Mouse (Mus musculus): ENCODE measurements around the gene Nup107. TPM values are rescaled to one million over a fixed set of nuclear protein-coding genes. Genes with fewer than 3 reads are reported as not detected.

Nup107 gene
- polyA plus RNA-seq, 1 experiment from 2014 or later = 82.8 TPM

DNA sequence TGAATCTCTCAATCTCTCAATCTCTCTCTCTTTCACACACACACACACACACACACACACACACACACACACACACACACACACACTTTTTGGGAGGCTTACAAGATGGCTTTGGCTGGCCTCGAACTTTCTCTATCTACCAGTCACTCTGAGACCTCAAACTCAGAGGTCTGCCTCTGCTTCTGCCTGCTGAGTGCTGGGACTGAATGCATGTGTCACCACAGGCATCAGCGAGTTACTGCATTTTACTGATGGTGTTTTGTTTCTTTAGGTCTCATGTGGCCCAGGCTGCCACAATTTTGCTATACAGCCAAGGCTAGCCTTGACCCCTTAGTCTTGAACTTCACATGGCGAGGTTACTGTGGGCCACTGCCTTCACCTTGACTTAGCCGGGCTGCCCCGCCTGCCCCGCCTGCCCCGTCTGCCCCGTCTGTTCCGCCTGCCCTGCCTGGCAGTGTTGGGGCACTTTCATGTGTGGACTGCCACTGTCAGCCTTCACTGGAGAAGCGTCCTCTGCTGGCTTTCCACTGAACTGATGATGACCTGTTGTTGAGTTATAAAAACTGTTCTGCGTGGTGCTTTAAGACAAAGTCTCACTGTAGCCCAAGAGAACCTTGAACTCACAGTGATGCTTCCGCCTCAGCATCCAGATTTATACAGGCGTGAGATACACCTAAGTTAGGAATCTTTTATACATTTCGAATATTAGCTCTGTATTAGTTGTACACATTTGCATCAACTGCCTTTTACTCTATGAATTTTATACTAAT is 9.8 kb downstream of the Nup107 start:
- no peak overlapping the region for H3K9ac ChIP-seq (ENCODE audit: low read depth, low read length)
- no peak overlapping the region for H3K4me2 ChIP-seq (replicated peaks; ENCODE audit: low read depth, low read length)
- WGBS = 93% methylated on average over 14 of the region's 14 CpGs
- peaks cover 16% of the 10 kb centered on the region for H3K36me3 ChIP-seq (ENCODE audit: control insufficient read depth, insufficient read depth, low read length)
- H3K4me3 ChIP-seq (ENCODE audit: low read depth, low read length) = no peak overlapping the region
- ATAC-seq (ENCODE audit: low FRiP score) = no peak
- no peaks in the 10 kb centered on the region for H3K27me3 ChIP-seq (ENCODE audit: control insufficient read depth, insufficient read depth, low read length)
- H3K4me1 ChIP-seq (replicated peaks; ENCODE audit: control insufficient read depth, insufficient read depth, low read length) = no peaks in the 10 kb centered on the region
- no peak for DNase-seq (ENCODE audit: low spot score)
- H3K27ac ChIP-seq (ENCODE audit: low read depth, low read length) = no peak overlapping the region
- no peaks in the 10 kb centered on the region for H3K9me3 ChIP-seq (ENCODE audit: control insufficient read depth, low read length)

DNA sequence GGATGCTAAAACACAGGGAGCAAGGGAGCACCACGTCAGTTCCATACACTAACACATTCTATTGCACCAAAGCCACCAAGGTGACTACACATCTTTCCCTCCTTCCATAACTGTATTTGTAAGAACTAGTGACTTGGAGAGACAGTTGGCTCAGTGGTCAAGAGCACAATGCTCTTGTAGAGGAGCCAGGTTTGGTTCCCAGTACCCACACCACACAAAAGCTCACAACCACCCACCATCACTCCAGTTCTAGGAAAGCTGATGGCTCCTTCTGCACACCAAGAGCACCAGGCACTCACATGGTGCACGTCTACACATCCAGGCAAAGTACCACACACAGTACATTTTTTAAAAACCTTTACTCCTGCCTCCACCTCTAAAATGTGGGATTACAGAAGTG is 10.4 kb downstream of the Nup107 start:
- WGBS = 91% methylated on average over 2 of the region's 2 CpGs
- no peaks in the 10 kb centered on the region for H3K9me3 ChIP-seq (ENCODE audit: control insufficient read depth, low read length)
- no peak overlapping the region for H3K9ac ChIP-seq (ENCODE audit: low read depth, low read length)
- DNase-seq (ENCODE audit: low spot score) = no peak
- H3K27ac ChIP-seq (ENCODE audit: low read depth, low read length) = no peak overlapping the region
- H3K4me3 ChIP-seq (ENCODE audit: low read depth, low read length) = no peak overlapping the region
- no peaks in the 10 kb centered on the region for H3K4me1 ChIP-seq (replicated peaks; ENCODE audit: control insufficient read depth, insufficient read depth, low read length)
- H3K4me2 ChIP-seq (replicated peaks; ENCODE audit: low read depth, low read length) = no peak overlapping the region
- ATAC-seq (ENCODE audit: low FRiP score) = no peak
- no peaks in the 10 kb centered on the region for H3K27me3 ChIP-seq (ENCODE audit: control insufficient read depth, insufficient read depth, low read length)
- H3K36me3 ChIP-seq (ENCODE audit: control insufficient read depth, insufficient read depth, low read length) = peaks cover 18% of the 10 kb centered on the region

DNA sequence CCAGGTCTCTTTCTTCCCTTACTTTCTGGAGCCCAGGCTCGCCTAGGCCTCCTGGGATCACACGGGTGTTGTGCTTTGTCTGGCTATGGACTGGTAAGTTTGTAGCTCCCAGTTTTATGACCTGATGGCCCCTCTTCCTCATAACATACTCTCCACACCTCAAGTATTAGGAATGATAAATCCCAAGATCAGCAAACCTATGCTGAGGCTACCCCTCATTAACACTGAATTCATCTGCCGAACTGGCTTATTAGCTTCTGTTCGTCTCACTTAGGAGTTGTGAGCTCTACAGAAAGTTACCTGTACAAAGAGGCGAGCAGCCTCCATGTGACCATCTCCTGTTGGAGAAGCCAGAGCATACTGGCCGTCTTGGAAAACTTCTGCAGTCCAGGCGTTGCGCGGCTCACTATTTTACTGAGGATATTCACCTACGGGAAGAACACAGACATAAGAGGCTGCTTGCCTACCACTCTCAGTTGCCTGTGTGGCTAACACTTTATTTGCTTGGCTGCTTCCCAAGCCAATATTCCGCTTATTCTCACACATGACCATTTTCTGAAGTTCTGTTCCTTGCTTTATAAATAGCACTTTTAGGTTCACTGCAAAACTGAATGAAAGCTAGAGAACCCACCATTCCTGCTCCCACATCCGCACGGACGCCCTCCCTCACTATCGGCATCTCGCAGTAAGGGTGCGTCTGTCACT is 11.3 kb downstream of the Nup107 start:
- no peak overlapping the region for H3K9ac ChIP-seq (ENCODE audit: low read depth, low read length)
- H3K9me3 ChIP-seq (ENCODE audit: control insufficient read depth, low read length) = no peaks in the 10 kb centered on the region
- H3K4me3 ChIP-seq (ENCODE audit: low read depth, low read length) = no peak overlapping the region
- DNase-seq (ENCODE audit: low spot score) = no peak
- H3K27me3 ChIP-seq (ENCODE audit: control insufficient read depth, insufficient read depth, low read length) = no peaks in the 10 kb centered on the region
- WGBS = 97% methylated on average over 17 of the region's 17 CpGs
- no peaks in the 10 kb centered on the region for H3K4me1 ChIP-seq (replicated peaks; ENCODE audit: control insufficient read depth, insufficient read depth, low read length)
- no peak overlapping the region for H3K27ac ChIP-seq (ENCODE audit: low read depth, low read length)
- H3K36me3 ChIP-seq (ENCODE audit: control insufficient read depth, insufficient read depth, low read length) = peaks cover 14% of the 10 kb centered on the region
- no peak overlapping the region for H3K4me2 ChIP-seq (replicated peaks; ENCODE audit: low read depth, low read length)
- ATAC-seq (ENCODE audit: low FRiP score) = no peak

DNA sequence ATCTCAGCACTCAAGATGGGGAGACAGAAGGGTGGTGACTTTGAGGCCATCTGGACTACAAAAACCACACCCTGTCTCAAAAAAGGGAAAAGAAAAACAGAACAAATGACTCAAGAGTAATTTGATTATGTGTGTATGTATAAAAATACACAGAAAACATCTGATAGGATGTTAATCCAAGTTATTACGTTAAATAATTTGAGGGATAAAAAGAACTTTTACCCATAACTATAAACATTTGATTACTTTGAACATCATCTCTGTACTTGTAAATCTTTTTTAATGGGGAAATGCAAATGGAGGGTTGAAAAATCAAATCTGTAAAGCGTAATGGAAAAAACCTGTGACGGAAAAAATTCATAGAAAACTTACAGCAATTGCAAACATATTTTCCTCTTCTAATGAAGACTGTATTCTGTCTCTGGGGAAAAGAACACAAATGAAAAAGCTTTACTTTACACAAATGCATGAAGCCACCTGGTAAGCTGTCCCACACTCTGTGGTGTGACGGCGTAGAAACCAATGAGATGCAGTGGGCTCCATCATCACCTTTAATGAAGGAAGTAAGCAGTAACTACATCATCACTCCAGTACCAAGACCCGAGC is 12.1 kb downstream of the Nup107 start:
- ATAC-seq (ENCODE audit: low FRiP score) = no peak
- H3K4me2 ChIP-seq (replicated peaks; ENCODE audit: low read depth, low read length) = no peak overlapping the region
- H3K27me3 ChIP-seq (ENCODE audit: control insufficient read depth, insufficient read depth, low read length) = no peaks in the 10 kb centered on the region
- WGBS = 97% methylated on average over 6 of the region's 6 CpGs
- no peak overlapping the region for H3K9ac ChIP-seq (ENCODE audit: low read depth, low read length)
- no peaks in the 10 kb centered on the region for H3K9me3 ChIP-seq (ENCODE audit: control insufficient read depth, low read length)
- H3K4me3 ChIP-seq (ENCODE audit: low read depth, low read length) = no peak overlapping the region
- peaks cover 8% of the 10 kb centered on the region; the same call in 1 of the 2 replicates for H3K36me3 ChIP-seq (ENCODE audit: control insufficient read depth, insufficient read depth, low read length)
- no peak overlapping the region for H3K27ac ChIP-seq (ENCODE audit: low read depth, low read length)
- no peak for DNase-seq (ENCODE audit: low spot score)
- no peaks in the 10 kb centered on the region for H3K4me1 ChIP-seq (replicated peaks; ENCODE audit: control insufficient read depth, insufficient read depth, low read length)

DNA sequence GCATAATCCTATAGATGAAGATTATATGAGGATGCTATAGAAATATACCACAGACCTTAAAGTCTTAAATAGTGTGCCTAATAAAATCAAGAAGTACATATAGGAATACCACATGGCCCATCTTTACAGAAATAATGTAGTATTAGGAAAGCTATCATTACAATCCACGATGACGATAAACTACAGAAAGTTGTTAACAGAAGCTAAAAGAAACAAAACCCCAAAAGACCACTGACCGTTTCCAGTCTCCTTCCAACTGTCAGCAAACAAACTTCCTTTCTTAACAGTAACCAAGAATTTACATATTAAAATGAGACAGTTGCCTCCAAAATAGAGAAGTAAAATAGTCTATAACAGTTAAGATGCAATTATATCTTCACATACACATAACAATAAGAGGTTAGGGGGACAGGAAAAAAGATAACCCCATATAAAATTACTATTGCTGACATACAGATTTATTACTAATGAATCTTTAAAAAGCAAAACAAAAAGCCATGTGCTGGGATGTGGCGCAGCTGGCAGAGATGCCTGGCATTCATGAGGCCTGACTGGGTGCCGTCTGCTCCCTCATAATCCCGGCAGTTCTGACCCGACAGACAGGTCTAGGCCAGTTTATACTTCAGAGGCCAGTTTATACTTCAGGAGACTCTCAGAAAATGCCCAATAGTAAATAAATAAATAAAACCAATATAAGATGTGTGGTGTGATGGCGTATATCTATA is 12.8 kb downstream of the Nup107 start:
- DNase-seq (ENCODE audit: low spot score) (no peak), ATAC-seq (ENCODE audit: low FRiP score) (no peak)
- H3K36me3 ChIP-seq (ENCODE audit: control insufficient read depth, insufficient read depth, low read length) = peaks cover 11% of the 10 kb centered on the region; the same call in 1 of the 2 replicates
- no peaks in the 10 kb centered on the region for H3K4me1 ChIP-seq (replicated peaks; ENCODE audit: control insufficient read depth, insufficient read depth, low read length)
- H3K9me3 ChIP-seq (ENCODE audit: control insufficient read depth, low read length) = no peaks in the 10 kb centered on the region
- no peak overlapping the region for H3K4me2 ChIP-seq (replicated peaks; ENCODE audit: low read depth, low read length)
- no peak overlapping the region for H3K4me3 ChIP-seq (ENCODE audit: low read depth, low read length)
- no peaks in the 10 kb centered on the region for H3K27me3 ChIP-seq (ENCODE audit: control insufficient read depth, insufficient read depth, low read length)
- no peak overlapping the region for H3K9ac ChIP-seq (ENCODE audit: low read depth, low read length)
- 92% methylated on average over 8 of the region's 8 CpGs for WGBS
- no peak overlapping the region for H3K27ac ChIP-seq (ENCODE audit: low read depth, low read length)

DNA sequence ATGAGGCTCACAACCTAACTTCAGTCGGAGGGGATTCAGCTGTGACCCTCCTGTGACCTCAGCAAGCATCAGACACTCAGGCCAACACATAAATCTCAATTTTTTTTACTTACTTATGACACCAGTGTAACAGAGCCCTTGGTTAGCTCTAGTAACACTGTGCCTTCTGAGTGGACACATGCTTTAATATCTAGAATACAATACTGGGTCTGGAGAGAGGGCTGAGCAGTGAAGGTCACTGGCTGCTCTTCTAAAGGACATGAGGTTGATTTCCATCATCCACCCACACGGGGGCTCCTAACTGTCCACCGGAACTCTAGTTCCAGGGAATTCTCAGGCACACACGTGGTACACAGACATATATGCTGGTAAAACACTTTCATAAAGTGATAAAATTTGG is 13.6 kb downstream of the Nup107 start:
- no peaks in the 10 kb centered on the region for H3K9me3 ChIP-seq (ENCODE audit: control insufficient read depth, low read length)
- peaks cover 14% of the 10 kb centered on the region; the same call in 1 of the 2 replicates for H3K36me3 ChIP-seq (ENCODE audit: control insufficient read depth, insufficient read depth, low read length)
- no peak for ATAC-seq (ENCODE audit: low FRiP score)

DNA sequence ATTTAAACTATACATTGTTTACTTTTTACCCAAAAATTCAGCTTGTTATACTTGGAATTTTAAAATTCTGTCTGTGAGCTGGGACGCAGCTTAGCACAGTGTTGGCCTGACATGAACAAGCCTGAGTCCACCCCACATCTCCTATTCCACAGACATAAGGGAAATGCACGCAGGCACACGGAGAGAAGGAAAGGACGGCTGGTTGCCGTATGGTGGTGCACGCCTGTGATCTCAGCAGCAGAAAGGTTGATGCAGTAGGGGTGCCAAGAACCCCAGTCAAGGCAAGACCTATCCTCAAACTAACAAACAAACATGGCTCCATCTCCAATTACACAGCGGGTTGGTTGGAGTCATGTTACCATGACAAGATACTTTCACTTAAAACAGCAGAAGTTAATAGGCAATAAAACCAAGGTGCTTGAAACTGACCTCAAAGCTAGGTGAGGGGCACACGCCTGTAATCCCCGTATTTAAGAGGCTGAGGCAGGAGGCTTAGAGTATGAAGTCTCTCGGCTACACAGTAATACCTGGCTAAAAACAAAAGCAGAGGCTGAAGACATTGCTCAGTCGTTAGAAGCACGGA is 14.1 kb downstream of the Nup107 start:
- peaks cover 12% of the 10 kb centered on the region; the same call in 1 of the 2 replicates for H3K36me3 ChIP-seq (ENCODE audit: control insufficient read depth, insufficient read depth, low read length)
- H3K27ac ChIP-seq (ENCODE audit: low read depth, low read length) = no peak overlapping the region

More for the DNA sequence above, 13.6 kb downstream of the Nup107 start:
- Histone ChIP-seq H3K27me3 (ENCODE audit: control insufficient read depth, insufficient read depth, low read length) (no peaks in the 10 kb centered on the region), H3K4me2 (replicated peaks; ENCODE audit: low read depth, low read length) (no peak overlapping the region), H3K4me1 (replicated peaks; ENCODE audit: control insufficient read depth, insufficient read depth, low read length) (no peaks in the 10 kb centered on the region), H3K27ac (ENCODE audit: low read depth, low read length) (no peak overlapping the region), H3K4me3 (ENCODE audit: low read depth, low read length) (no peak overlapping the region), H3K9ac (ENCODE audit: low read depth, low read length) (no peak overlapping the region)
- 95% methylated on average over 4 of the region's 4 CpGs for WGBS
- no peak for DNase-seq (ENCODE audit: low spot score)

More for the DNA sequence above, 14.1 kb downstream of the Nup107 start:
- no peak overlapping the region for H3K4me3 ChIP-seq (ENCODE audit: low read depth, low read length)
- WGBS = 93% methylated on average over 12 of the region's 12 CpGs
- ATAC-seq (ENCODE audit: low FRiP score) = no peak
- H3K4me1 ChIP-seq (replicated peaks; ENCODE audit: control insufficient read depth, insufficient read depth, low read length) = no peaks in the 10 kb centered on the region
- no peak overlapping the region for H3K4me2 ChIP-seq (replicated peaks; ENCODE audit: low read depth, low read length)
- no peaks in the 10 kb centered on the region for H3K9me3 ChIP-seq (ENCODE audit: control insufficient read depth, low read length)
- no peaks in the 10 kb centered on the region for H3K27me3 ChIP-seq (ENCODE audit: control insufficient read depth, insufficient read depth, low read length)
- no peak overlapping the region for H3K9ac ChIP-seq (ENCODE audit: low read depth, low read length)
- DNase-seq (ENCODE audit: low spot score) = no peak
